Mouse (Mus musculus): ENCODE results near the gene Lrrc59.
"Not testable (repeated sequence)": the region's sequence is repeated elsewhere in the genome, so short reads cannot be mapped to it uniquely, and the experiment has no call there.

Lrrc59 gene

DNA sequence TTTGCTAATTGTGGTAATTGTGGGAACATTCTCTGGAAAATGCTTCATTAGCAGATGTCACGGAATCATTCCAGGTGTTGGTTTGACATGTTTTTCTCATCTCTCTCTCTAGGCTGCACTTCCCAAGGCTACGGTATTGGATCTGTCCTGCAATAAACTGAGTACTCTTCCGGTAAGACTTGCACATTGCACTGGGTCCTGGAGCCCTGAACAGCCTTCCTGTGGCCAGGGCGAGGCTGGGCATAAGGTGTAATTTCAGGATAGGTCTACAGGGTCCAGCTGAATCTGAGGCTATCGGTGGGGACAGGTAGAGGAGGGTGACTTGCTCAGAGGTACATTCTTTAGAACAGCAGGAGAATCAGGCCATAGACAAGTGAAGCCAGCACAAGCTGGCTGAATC, 2.4 kb downstream of the Lrrc59 start:
- DNase-seq = no peak

DNA sequence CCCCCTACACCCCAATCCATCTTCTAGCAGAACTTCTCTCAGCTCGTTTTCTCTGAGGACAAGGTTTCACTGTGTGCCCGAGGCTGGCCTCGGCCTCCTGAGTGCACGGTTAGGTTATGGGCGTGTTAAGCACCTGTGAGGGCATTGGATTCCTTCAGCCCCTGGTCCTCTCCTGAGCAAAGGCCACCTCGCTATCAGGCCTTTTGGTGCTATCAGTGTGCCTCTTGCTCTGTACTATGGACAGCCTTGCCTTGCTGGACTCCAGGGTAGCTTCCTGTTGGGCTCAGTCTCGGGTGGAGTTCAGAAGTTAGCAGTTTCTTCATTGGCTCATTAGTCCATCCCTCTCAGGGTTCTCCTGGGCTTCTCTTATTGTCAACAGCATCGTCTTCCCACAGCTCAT, 3.4 kb downstream of the Lrrc59 start:
- no peak for DNase-seq

DNA sequence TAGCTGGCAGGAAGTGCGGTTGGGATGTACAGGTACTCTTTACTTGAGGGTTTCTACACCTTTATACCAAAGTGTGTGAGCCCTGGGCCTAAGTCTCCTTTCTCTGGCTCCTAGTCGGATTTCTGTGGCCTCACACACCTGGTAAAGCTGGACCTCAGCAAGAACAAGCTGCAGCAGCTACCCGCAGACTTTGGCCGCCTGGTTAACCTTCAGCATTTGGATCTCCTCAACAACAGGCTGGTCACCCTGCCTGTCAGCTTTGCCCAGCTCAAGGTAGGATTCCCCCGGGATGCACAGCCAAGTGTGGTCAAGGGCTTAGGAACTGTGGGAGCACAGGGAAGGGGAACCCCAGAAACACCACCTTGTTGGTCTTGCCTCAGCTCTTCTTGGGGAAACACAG, 4.9 kb downstream of the Lrrc59 start:
- no peak for DNase-seq

DNA sequence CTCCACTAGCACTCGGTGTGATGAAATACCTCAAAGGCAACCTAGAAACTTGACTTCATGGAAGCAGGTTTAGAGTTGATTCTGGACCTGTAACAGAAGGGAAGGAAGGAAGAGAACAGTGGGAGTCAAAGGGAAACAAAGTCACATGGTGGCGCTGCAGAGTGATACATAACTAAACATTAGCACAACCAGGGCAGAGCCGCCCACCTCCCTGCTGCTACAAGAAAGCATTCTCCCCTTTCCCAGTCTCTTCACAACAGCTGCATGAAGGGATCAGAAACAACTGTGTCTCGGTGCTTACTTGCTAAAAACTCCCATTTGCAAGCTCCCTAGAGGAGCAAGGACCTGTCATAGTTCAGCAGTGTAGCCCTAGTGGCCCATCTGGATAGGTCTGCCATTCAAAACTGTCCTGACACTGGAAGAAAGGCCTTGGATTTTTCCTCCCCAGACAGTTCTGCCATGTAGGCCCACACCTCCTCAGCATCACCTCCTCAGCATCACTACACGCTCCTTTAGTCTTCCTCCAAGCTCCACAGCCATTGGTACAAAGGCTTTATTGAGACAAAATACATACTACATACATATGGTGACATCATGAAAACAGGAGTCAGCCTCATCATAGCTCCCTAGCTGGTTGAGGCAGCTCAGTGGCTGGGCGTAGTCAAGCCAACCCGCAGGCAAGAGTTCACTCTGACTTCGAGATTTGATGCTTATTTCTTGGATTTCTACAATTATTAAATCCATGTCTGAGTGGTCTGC, 15.1 kb downstream of the Lrrc59 start:
- DNase-seq = no peak

DNA sequence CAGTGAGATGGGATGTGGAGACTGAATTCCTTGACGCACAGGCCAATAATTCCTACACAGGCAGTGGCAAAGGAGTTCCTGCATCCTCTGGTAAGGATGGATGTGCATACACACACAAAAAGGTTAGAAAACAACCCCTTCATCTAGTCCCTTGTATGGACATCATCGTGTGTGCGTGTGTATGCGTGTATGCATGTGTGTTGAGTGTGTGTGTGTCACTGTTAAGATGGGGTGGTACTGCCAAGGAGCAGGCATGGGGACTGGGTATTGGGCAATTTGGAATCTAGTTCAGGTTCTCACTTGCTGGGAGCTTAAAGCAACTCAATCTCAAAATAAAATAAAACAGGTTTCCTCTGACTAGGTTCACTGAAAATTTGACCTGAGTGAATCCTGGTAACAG, 16.9 kb downstream of the Lrrc59 start:
- DNase-seq = no peak

DNA sequence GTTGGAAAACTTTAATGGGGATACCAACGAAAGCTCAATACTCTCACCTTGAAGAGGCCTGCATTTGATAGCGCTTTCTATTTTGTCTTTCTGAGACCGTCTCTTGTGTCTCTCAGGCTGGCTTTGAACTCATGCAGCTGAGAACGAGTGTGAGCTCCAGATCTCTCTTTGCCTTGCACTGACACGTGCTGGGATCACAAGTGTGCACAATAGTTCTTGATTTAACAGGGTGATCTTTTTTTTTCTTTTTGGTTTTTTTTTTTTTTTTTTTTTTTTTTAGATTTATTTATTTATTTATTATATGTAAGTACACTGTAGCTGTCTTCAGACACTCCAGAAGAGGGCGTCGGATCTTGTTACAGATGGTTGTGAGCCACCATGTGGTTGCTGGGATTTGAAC, 21.7 kb downstream of the Lrrc59 start:
- DNase-seq = not testable (repeated sequence)

DNA sequence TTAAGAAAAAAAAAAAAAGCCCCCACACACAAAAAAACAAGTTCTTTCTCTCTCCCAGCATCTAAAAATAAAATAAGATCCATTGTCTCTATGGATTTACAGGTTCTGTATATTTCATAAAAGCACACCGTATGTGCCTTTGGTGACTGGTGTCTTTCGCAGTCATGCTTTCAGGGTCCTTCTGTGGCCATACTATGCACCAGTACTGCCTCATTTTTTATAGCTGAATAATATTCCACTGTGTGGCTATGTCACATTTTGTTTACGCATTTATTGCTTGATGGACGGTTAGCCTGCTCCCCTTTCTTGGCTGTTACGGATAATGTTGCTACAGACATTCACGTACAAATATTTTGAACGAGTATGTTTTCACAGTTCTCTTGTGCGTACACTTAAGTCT, 23.4 kb downstream of the Lrrc59 start:
- DNase-seq = no peak

DNA sequence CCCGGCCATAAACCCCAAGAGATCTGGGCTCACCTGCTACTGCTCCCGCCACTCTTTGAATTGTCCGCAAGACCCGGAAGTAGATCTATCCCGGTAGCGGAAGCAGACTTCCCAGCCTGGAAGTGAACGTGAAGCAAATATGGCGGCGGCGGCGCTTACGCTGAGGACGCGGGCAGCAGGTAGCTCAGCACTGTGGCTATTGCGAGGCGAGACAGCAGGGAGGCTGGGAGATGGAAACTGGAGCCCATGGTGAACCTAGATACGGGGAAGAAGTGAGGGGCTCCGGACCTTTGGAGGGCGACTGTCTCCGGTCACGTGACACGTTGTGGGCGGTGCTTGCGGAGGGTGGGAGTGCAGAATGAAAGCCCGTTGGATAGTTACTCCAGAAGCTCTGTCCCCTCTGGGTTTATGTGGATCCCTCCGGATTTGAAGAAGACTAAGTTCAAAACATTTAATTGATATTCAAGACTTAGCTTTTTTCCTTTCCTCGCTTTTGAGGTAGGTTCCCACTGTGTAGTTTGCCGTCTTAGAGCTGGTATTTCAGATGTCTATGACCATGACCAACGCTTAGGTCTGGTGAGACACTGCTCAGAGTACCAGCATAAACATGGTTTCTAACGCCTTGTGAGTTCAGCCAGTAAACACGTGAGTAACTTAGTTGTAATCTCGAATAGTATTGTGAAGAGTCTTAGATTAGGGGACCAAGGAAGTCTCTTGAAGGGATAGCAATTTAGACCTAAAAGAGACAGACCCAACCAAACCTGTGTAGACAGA, 24.3 kb downstream of the Lrrc59 start, which contains the start of the genes Mrpl27 and Eme1:
Gene Mrpl27 (plus strand): TSS at position 105 of the 774 bp plus-strand sequence.
Gene Eme1 (minus strand): TSS at position 302 of the 774 bp plus-strand sequence.
- DNase-seq = peak; percentile 87 to 91

DNA sequence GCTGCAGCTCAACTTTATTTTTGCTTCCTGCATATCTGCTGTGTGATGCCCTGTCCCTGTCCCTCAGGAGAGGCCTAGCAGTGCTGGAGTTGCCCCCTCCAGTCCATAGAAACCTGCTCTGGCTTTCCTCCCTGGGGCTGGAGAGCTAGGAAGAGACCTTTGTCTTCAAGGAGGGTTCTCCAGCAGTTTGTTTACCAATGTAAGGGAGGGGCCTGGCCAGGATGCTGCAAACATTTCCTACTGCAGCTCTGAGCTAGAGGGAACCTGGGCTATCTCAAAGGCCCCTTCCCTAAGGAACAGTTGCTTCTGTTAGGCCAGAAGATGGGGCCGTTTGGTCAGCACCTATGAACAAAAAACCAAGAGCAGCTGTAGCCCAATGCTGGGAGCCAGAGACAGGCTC, 31.8 kb downstream of the Lrrc59 start:
- no peak for DNase-seq

DNA sequence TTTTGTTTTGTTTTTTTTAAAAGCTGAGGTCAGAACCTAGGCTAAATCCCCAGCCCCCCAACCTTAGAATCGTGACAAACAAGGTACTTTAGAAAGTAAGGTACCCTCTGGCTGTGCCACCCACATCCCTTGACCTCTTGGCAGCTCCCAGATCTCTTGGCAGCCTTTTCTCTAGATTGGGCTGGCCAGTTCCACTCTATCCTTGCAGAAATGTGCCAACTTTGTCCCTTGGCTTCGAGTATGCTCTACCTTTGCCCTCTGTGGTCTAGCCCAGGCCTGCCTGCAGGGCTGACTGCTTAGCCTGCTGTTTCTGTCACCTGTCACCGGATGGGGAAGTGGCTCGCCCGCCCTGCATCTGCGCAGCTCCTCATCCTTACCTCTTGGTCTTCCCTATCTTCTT, 35.7 kb downstream of the Lrrc59 start:
- DNase-seq = no peak

DNA sequence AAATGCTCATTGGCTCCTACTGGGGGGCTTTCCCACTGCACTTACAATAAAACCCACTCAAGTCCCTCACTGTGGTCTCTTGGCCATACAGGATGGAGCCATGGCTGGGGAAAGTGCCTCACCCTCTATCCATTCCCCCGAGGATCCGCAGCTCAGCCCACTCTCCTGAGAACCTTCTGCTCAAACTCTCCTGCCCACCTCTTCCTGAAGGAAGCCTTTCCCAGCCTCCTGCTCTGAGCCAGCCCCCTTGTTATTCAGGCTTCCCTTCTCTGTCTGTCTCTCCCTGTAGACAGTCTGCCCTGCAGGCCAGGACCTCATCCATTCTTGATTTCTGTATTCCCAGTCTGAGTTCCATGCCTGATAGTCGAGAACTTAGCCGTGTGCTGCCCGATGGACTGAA, 45.4 kb downstream of the Lrrc59 start:
- DNase-seq = no peak

DNA sequence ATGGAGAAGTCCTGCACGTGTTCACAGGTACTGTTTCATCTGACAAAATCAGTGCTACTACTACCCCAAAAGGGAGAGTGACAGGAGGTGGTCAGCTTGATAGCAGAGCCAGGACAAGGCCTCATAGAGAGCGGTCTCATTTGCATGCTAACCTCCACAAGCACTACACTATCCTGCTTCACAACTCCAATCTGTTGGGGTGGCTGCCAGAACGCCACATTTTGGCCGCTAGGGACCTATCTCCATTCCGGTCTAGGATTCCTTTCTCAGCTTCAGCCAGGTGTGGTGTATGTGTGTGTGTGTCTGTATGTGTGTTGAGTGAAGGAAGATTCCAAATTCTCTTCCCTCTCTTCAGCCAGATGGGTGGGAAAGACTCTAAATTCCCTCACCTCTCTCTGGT, 45.9 kb downstream of the Lrrc59 start:
- DNase-seq = peak; percentile 38 to 57

DNA sequence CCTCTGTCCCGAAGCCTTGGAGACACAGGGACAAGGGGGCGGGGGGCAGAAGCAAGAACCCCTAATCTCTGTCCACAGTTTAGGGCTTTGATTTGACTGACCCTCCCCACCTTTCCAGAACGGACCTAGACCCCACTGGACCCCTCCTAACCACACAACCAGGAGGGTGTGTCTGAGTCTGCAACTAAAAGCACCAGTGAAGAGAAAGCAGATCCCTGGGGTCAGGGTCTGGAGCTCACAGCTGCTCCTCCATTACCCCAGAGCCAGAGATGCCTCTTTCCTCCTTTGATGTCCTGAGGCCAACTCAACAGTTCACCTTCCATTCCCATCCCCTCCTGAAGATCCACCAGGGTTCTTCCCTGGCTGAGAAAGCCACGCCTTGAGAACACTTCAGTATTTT, 46.7 kb downstream of the Lrrc59 start:
- no peak for DNase-seq

DNA sequence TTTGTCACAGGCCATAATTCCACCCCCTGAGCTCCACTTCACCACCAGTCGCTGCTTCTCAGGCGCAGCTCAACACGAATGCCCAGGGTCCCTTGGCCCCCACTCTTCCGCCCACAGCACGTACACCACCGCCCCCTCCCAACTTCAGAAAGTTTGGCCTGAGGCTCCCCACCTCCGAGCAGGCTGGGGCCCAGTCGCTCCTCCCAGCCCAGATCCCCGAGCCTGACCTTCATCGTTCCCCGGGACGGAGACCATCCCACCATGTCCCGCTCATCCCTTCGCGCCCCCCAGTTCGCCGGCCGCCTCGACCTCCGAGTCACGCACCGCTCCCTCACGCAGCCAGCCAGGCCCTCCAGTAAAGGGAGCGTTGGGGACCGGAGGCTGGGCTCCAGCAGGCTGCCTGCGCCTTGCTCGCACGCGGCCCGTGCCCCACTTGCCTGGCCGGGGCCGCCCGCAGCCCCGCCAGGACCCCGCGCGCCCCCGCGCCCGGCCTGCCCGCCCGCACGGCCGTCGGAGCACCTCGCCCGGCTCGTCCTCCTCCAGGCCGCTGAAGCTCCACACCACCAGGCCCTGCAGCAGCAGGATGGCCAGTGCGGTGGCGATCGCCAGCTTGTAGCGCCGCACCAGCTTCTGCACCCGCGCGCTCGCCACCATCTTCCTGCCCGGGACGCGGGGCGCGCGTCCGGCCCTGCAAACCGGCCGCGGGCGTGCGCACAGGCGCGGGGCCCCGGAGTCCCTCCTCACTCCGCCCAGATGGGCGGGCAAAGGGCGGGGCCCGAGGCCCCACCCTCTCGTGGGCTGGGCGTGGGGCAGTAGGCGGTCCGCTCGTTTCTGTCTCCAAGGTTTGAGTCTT, 47.4 kb downstream of the Lrrc59 start, which contains the start of gene Xylt2:
Gene Xylt2 (minus strand): TSS at position 762 of the 853 bp plus-strand sequence.
- DNase-seq = peak; percentile 92 to 94

DNA sequence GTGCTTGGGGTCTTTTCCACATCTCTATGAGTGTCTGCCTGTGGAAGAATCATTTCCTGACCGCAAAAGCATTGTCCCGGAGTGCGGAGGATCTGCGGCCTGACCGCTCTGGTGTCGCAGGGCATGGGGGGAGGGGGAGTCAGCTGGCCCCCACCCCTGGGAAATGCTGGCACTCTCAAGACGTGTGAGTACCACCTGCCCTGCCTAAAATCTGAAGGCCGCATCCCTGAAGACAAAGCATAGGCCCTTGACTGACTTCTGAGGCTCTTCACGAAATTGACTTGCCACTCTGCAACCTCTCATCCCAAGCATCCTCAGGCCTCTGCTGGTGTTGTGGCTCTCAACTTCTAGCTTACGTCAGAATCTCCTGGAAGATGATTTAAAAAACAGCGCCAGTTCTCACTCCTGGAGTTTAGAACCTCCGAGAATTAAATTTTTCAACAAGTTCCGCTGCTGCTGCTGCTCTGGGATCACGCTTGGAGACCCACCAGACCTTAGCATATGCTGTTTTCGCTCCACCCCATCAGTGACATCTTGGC, 48.1 kb downstream of the Lrrc59 start:
- DNase-seq = no peak

DNA sequence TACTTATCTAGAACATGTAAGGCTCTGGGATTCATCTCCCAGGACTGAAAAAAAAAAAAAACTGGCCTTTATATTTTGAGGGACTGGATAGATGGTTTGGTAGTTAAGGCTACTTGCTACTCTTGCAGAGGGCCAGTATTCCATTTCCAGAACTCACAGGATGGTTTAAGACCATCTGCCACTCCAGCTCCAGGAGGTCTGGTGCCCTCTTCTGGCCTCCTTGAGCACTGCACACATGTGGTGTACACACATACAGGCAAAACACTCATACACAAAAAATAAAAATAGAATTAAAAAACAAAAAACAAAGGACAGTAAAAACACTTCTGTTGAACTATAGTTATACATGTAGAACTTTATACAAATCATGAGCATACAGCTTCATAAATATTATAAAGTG, 51.1 kb downstream of the Lrrc59 start:
- peak in 1 of 2 experiments; percentile 65 for DNase-seq

DNA sequence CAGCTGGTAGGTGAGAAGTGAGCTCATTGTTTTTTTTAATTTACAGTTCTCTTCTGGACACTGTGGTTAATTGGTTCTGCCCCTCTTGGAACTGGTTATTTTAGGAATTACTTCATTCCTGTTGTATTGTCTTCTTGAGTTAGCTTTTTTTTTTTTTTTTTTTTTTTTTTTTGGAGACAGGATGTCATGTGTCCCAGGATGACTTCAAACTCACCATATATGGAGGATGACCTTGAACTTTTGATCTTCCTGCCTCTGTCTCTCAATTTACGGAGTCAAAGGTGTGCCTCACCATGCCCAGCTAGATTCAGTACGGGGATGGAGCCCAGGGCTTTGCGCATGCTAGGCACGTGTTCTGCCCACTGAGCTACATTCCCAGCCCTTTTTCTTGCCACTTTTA, 52.1 kb downstream of the Lrrc59 start:
- no peak for DNase-seq

DNA sequence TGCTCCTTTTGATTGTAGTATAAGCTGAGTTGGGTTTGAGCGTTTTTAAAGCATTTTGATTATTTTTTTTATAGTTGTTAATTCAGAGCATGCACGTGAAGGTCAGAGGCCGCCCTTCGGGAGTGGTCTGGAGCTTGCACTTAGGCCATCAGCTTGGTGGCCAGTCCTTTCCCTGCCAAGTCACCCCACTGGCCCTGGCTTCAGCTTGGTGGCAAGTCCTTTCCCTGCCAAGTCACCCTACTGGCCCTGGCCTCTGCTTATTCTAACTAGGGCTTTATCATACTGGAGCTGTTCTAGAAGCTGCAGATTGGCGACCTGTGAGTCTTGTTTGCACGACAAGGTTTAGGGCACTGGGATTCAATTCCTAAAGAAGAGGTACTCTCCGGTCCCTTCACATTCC, 52.9 kb downstream of the Lrrc59 start:
- DNase-seq = peak in 1 of 2 experiments; percentile 32

DNA sequence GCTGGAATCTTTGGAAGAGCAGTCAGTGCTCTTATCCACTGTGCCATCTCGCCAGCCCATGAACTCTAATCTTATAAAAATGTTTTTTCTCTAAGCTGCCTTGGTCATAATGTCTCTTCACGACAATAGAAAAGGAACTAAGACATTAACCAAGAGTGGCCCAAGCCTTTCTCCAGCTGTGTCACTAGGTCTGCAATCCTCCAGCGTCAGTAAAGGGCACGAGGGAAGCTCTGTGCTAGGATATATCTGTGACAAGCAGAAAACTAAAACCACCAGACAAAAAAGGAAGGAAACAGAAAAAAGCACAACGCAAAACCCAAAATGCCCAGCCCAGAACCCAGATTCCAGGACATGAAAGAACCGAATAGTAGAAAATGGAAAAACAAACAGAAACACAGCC, 57.6 kb downstream of the Lrrc59 start:
- no peak for DNase-seq

DNA sequence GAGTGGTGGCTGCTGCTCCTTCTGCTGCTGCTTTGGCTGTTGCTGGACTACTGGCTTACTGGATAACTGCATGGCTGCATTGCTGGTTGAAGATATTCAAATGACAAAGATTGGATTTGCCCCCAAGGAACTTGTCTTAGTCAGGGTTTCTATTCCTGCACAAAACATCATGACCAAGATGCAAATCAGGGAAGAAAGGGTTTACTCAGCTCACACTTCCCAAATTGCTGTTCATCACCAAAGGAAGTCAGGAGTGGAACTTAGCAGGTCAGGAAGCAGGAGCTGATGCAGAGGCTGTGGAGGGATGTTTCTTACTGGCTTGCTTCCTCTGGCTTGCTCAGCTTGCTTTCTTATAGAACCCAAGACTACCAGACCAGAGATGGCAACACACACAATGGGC, 62.9 kb downstream of the Lrrc59 start:
- DNase-seq = not testable (repeated sequence)

Measured in cerebellum, postnatal 14 days (tissue).